Mouse (Mus musculus): ENCODE measurements around the gene Tspan32. TPM values are rescaled to one million over a fixed set of nuclear protein-coding genes. Genes with fewer than 3 reads are reported as not detected.

The Tspan32 gene
- polyA plus RNA-seq, 1 experiment from 2014 or later: 6.8 TPM

DNA sequence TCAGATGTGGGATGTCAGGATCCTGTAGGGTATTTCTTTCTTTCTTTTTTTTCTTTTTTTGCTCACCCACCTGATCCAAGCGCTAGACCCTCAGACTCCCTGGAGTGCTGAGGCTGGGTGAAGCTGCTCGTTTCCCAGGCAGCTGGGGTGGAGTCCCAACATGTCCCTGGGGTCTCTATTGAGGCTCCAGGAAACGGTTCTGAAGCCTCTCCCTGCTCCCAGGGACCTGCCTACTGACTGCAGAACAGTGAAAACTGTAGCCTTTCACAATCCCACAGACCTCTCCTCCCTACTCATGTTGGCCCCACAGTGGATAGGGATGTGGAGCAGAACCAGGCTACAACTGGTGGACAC, 49.7 kb downstream of the Tspan32 start:
- H3K9me3 ChIP-seq: no peaks in the 10 kb centered on the region
- 65% methylated on average over 3 of the region's 3 CpGs for WGBS
- DNase-seq (ENCODE audit: extremely low spot score, low spot score): no peak
- H3K4me1 ChIP-seq: peaks cover 60% of the 10 kb centered on the region
- H3K27ac ChIP-seq: 0 out of 2 replicates have a peak overlapping the region, but pooled peaks have one; percentile 48
- H3K4me3 ChIP-seq: peak overlapping the region; percentile 92
- H3K27me3 ChIP-seq (ENCODE audit: poor library complexity, severe bottlenecking): no peaks in the 10 kb centered on the region
- peaks cover 48% of the 10 kb centered on the region for H3K36me3 ChIP-seq (replicated peaks)

DNA sequence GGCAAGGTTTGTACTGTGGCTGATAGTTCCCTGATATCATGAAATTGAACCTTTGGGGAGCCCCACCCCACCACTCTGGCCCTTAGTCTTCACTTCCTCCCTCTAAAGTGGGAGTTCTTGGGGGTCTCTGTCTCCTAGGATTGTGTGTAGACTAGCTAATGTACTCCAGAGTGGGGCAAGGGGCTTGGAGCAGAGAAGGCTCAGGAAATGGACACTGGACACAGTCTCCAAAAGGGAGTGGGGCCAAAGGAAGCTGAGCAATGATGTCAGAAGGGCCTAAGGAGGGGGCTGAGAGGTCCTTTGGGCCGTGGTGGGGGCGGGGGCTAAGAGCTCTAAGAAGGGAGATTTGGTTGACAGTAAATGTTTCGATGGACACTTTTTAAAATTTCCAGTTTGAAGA, 50.2 kb downstream of the Tspan32 start:
- H3K9me3 ChIP-seq: no peaks in the 10 kb centered on the region
- H3K36me3 ChIP-seq (replicated peaks): peaks cover 50% of the 10 kb centered on the region
- H3K27ac ChIP-seq: 0 out of 2 replicates have a peak overlapping the region, but pooled peaks have one; percentile 48
- DNase-seq (ENCODE audit: extremely low spot score, low spot score): no peak
- H3K4me1 ChIP-seq: peaks cover 60% of the 10 kb centered on the region
- peak overlapping the region; percentile 92 for H3K4me3 ChIP-seq
- WGBS: 85% methylated on average over 3 of the region's 3 CpGs
- no peaks in the 10 kb centered on the region for H3K27me3 ChIP-seq (ENCODE audit: poor library complexity, severe bottlenecking)

DNA sequence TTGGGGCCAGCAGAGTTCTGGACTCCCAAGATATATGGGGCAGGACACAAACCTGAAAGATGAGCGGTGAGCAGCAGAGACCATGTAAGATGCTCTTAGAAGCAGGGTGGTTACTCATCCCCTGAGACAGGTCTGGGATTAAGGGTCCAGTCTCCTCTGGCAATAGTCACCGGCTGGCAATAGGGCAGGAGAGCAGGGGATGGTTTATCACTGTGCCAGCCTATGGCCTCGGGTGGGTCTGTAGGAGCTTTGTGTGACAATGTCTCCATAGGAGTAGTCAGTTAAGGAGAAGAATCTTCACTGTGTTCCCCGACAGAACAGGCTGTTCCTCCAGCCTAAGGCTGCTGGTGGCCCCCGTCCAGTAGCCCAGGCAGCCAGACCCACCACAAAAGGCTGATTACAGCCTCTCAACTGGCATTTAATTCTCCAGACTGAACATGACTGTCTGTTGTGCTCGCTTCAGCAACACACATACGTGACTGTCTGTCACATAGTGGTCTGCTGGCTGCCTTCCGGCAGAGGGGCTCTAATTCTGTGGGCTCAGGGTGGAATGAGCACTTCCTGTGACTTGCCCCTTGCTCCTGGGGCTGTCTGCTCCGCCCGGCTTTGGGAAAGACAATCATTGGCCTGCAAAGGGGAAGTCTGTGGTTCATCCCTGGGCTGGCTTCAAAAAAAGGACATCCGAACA, 50.8 kb downstream of the Tspan32 start:
- peaks cover 60% of the 10 kb centered on the region for H3K4me1 ChIP-seq
- no peaks in the 10 kb centered on the region for H3K27me3 ChIP-seq (ENCODE audit: poor library complexity, severe bottlenecking)
- no peaks in the 10 kb centered on the region for H3K9me3 ChIP-seq
- peaks cover 57% of the 10 kb centered on the region for H3K36me3 ChIP-seq (replicated peaks)
- 0 out of 2 replicates have a peak overlapping the region, but pooled peaks have one; percentile 48 for H3K27ac ChIP-seq
- 85% methylated on average over 11 of the region's 11 CpGs for WGBS
- peak overlapping the region; percentile 92 for H3K4me3 ChIP-seq
- no peak for DNase-seq (ENCODE audit: extremely low spot score, low spot score)

DNA sequence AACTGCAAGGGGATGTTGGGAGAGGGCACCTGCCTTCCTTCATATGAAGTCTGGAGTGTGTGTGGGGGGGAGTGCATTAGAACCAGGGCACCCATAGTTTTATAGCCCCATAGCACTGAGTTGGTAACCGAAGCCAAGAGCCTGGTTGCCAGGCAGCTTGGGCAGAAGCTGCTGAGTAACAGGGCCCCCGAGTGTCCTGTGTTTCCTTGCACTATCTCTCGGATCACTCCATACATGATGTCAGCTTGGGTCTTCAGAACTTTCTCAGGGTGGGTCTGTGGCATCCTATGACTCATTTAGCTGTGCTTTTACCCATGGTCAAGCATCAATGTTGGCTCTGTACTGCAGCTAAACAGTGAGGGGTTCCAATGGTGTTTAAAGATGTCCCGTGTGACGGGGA, 52.2 kb downstream of the Tspan32 start:
- 92% methylated on average over 5 of the region's 5 CpGs for WGBS
- Histone ChIP-seq H3K4me3 (no peak overlapping the region), H3K27me3 (ENCODE audit: poor library complexity, severe bottlenecking) (no peaks in the 10 kb centered on the region), H3K9me3 (no peaks in the 10 kb centered on the region), H3K4me1 (peaks cover 56% of the 10 kb centered on the region), H3K27ac (no peak overlapping the region), H3K36me3 (replicated peaks) (peaks cover 70% of the 10 kb centered on the region)
- no peak for DNase-seq (ENCODE audit: extremely low spot score, low spot score)

DNA sequence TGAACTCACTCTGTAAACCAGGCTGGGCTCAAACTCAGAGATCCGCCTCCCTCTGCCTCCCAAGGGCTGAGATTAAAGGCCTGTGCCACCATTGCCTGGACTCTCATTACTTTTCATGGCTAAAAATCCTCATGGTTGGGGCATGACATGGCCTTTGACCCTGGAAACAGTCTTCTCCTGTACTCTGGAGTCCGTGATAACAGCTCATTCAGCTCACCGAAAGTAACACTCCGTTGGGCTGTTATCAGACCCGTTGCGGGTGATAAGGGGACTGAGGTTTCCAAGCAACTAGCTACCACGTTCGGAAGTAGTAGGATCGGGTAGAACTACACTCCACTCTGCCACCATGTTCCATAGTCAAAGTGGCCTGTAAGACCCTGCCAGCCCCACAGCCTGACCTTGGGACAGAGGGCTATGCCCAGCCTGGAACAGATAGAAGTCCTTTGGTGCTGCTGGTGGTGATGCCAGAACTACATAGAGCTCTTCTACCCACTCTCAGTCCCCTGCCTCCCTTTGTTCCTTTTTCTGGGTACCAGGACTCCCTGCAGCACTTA, 52.9 kb downstream of the Tspan32 start:
- Histone ChIP-seq H3K9me3 (no peaks in the 10 kb centered on the region), H3K4me1 (peaks cover 51% of the 10 kb centered on the region), H3K36me3 (replicated peaks) (peaks cover 78% of the 10 kb centered on the region), H3K27ac (peak overlapping the region; percentile 16; the same call in 1 of the 2 replicates), H3K4me3 (no peak overlapping the region), H3K27me3 (ENCODE audit: poor library complexity, severe bottlenecking) (no peaks in the 10 kb centered on the region)
- WGBS: 89% methylated on average over 9 of the region's 9 CpGs
- no peak for DNase-seq (ENCODE audit: extremely low spot score, low spot score)

DNA sequence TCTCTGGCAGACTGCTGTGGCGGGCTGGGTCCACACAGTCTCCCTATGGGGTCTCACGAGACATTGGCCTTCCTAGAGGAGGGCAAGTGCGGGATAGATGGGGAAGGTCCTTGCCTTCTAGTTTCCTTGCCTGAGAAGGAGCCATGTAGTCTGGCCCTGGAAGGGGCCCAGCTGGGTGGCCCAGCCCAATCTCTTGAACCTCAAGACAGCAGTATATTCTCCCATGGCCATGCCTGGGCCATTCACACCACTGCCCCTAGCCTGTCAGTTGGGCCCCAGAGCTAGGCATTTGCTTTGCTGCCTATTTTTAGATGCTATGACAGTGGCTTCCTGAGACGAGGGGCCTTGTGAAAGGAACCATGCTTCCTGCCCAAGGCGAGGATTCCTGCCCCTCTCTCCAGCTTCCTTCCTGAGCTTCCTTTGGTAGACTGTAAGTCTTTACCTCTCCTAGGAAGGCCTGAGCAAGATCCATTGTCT, 53.4 kb downstream of the Tspan32 start:
- Histone ChIP-seq H3K27me3 (ENCODE audit: poor library complexity, severe bottlenecking) (no peaks in the 10 kb centered on the region), H3K4me3 (no peak overlapping the region), H3K4me1 (peaks cover 51% of the 10 kb centered on the region), H3K9me3 (no peaks in the 10 kb centered on the region), H3K36me3 (replicated peaks) (peaks cover 83% of the 10 kb centered on the region), H3K27ac (peak overlapping the region; percentile 51; the same call in 1 of the 2 replicates)
- DNase-seq (ENCODE audit: extremely low spot score, low spot score): no peak
- 79% methylated on average over 5 of the region's 5 CpGs for WGBS

DNA sequence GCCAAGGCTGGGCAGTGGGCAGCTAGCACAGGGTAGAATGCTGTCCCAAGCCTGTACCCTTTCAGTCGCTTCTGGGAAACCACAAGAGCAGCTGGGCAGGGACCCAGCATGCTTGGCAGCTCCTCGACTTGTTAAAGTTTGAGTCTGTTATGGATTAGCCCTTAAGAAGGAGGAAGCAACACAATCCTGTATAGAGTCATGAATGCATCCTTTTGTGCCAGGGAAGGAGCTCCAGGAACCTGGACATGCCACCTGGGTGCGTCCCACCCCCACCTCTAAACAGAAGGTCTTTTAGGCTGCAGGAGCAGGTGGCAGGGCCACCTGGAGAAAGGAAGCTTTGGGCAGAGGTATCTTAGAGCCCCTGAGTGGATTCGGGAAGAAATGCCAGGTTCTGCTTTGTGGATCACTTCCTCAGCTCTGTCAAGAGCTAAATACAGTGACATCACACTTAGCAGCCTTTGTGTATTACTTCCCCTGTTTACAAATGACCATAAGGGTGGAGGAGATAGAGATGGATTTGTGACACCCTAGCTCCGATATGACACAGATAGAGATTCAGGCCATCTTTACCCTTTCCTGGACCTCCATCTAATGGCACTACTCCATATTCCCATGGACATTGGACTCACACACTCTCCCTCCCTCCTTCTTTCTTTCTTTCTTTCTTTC, 54.5 kb downstream of the Tspan32 start:
- Histone ChIP-seq H3K4me3 (no peak overlapping the region), H3K9me3 (no peaks in the 10 kb centered on the region), H3K36me3 (replicated peaks) (peaks cover 94% of the 10 kb centered on the region), H3K27ac (peak overlapping the region; percentile 51; the same call in 1 of the 2 replicates), H3K27me3 (ENCODE audit: poor library complexity, severe bottlenecking) (no peaks in the 10 kb centered on the region), H3K4me1 (peaks cover 40% of the 10 kb centered on the region)
- no peak for DNase-seq (ENCODE audit: extremely low spot score, low spot score)
- 82% methylated on average over 5 of the region's 5 CpGs for WGBS

DNA sequence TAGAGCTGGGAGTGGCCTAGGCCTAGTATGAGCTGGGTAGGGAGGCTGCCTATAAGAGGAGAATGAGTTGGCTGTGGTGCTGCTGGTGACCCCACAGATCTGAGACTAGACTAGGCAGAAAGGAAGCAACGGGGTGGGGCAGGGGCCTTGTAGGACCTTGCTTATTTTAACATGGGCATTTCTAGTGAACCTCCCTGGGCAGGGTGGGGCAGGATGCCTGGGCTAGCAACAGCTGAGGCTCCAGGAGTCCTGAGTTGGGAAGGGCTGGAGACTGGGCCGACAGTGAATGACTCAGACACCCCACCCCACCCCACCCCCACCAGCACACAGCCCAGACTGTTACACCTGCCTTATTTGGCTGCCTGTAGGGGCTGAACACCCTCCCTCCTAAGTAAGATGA, 57.9 kb downstream of the Tspan32 start:
- Histone ChIP-seq H3K36me3 (replicated peaks) (peaks cover 98% of the 10 kb centered on the region), H3K4me1 (peaks cover 12% of the 10 kb centered on the region), H3K4me3 (no peak overlapping the region), H3K9me3 (no peaks in the 10 kb centered on the region), H3K27me3 (ENCODE audit: poor library complexity, severe bottlenecking) (no peaks in the 10 kb centered on the region), H3K27ac (no peak overlapping the region)
- no peak for DNase-seq (ENCODE audit: extremely low spot score, low spot score)
- 81% methylated on average over 2 of the region's 2 CpGs for WGBS

DNA sequence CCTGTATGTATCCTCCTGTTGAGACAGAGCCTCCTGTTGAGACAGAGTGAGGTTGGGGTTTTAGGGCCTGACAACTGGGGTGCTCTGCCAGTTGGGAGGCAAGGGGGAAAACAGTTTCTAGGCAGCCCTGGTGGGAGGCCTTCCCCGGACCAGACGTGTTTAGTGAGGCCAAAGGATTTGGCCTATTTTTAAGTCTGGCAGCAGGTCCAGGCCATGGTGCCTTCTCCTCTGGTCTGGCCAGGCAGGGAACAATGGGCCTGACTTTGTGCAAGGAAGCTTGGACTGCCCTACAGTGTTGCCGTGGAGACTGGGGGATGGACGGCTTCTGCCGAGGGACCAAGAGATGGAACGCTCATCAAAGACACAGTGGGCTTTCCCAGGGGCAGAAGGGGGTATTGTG, 59.4 kb downstream of the Tspan32 start:
- H3K27me3 ChIP-seq (ENCODE audit: poor library complexity, severe bottlenecking): no peaks in the 10 kb centered on the region
- peaks cover 92% of the 10 kb centered on the region for H3K36me3 ChIP-seq (replicated peaks)

DNA sequence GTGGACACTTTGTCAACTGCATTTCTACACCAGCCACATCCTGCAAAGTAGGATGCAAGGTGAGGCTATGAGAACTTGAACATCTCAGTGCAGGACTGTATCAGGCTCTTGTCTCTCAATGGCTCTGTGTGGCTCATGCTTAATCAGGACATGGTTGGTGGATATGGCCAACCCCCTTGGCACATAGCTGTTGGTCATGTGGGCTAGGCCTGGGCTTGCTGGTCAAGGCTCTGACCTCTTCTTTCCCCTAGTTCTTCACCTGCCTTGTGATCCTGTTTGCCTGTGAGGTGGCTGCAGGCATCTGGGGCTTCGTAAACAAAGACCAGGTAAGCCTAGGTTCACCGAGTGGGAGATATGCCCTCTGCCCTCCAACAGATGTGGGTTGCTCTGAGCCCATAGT, 60.8 kb downstream of the Tspan32 start:
- WGBS: 93% methylated on average over 2 of the region's 2 CpGs
- Histone ChIP-seq H3K4me1 (peaks cover 23% of the 10 kb centered on the region), H3K4me3 (no peak overlapping the region), H3K9me3 (no peaks in the 10 kb centered on the region), H3K27ac (no peak overlapping the region), H3K36me3 (replicated peaks) (peaks cover 86% of the 10 kb centered on the region), H3K27me3 (ENCODE audit: poor library complexity, severe bottlenecking) (no peaks in the 10 kb centered on the region)
- no peak for DNase-seq (ENCODE audit: extremely low spot score, low spot score)

More for the DNA sequence above, 59.4 kb downstream of the Tspan32 start:
- no peak for DNase-seq (ENCODE audit: extremely low spot score, low spot score)
- H3K4me1 ChIP-seq: peaks cover 16% of the 10 kb centered on the region
- WGBS: 68% methylated on average over 6 of the region's 6 CpGs
- no peak overlapping the region for H3K27ac ChIP-seq
- no peaks in the 10 kb centered on the region for H3K9me3 ChIP-seq
- no peak overlapping the region for H3K4me3 ChIP-seq

DNA sequence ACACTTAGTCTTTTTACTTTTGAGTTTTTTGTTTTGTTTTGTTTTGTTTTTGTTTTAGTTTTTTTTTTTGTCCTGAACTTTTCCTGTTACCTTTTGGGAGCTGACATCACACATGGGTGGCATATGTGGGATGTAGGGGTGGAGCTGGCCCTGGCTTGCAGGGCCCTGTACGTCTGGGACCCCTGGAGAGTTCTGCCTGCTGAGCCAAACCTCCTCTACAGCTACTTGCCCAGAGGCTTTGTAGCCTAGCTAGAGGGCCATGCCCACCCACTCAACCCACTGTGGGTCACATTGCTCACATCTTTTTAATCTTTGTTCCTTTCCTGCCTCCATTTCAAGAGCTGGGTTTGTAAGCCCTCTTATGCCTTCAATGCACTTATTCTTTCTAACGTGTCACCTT, 62.6 kb downstream of the Tspan32 start:
- no peaks in the 10 kb centered on the region for H3K27me3 ChIP-seq (ENCODE audit: poor library complexity, severe bottlenecking)
- peaks cover 77% of the 10 kb centered on the region for H3K36me3 ChIP-seq (replicated peaks)
- WGBS: 84% methylated on average over 2 of the region's 2 CpGs
- no peak overlapping the region for H3K27ac ChIP-seq
- no peak for DNase-seq (ENCODE audit: extremely low spot score, low spot score)
- H3K9me3 ChIP-seq: no peaks in the 10 kb centered on the region
- H3K4me3 ChIP-seq: no peak overlapping the region
- peaks cover 32% of the 10 kb centered on the region for H3K4me1 ChIP-seq

DNA sequence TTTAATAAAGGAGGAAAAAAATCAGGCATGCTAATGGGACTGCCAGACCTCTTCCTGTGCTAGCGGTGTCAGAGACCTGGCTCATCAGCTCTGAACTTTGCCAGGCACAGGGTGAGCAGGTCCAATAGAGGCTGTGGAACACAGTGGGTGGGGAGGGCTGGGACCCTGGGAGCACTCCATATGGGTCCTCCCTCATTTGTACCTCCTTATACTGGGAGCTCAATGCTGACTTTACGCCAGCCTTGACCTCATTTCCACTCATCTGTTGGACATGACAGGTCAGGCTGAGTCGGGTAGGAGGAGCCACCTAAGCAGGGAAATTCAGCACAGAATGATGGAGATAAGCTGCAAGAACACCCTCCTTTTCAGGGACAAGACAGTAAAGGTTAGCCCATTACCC, 63.1 kb downstream of the Tspan32 start:
- peaks cover 32% of the 10 kb centered on the region for H3K4me1 ChIP-seq
- 88% methylated on average over 3 of the region's 3 CpGs for WGBS
- H3K4me3 ChIP-seq: peak overlapping the region; percentile 72
- DNase-seq (ENCODE audit: extremely low spot score, low spot score): no peak
- H3K27ac ChIP-seq: peak overlapping the region; percentile 91
- H3K27me3 ChIP-seq (ENCODE audit: poor library complexity, severe bottlenecking): no peaks in the 10 kb centered on the region
- H3K36me3 ChIP-seq (replicated peaks): peaks cover 72% of the 10 kb centered on the region
- no peaks in the 10 kb centered on the region for H3K9me3 ChIP-seq

DNA sequence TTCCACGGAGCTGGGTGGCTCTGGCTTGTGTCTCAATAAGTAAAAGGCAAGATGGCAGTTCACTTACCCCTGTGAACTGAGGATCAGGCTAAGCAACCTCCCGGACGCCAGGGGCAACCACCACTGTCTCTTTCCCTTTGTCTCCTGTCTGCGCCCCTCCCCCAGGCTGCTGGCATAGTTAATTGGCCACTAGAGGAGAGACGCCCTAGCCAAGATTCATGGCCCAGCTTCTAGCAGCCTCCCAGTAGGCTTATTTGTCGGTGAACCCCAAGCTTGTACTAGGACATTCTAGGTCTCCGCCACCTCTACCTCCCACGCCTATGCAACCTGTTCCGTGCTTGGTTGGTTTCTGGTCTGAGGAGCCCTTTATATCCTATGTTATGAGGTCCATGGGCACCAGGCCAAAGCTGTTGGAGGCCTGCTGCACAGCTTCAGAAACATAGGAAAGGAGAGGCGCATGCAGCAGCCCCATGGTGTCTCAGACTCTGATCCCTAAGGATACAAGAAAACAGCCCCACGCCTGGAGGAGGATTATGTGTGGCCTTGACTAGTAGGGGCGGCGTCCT, 63.6 kb downstream of the Tspan32 start:
- peaks cover 67% of the 10 kb centered on the region for H3K36me3 ChIP-seq (replicated peaks)
- DNase-seq (ENCODE audit: extremely low spot score, low spot score): peak; percentile 28
- H3K4me3 ChIP-seq: peak overlapping the region; percentile 72
- H3K4me1 ChIP-seq: peaks cover 32% of the 10 kb centered on the region
- H3K9me3 ChIP-seq: no peaks in the 10 kb centered on the region
- H3K27me3 ChIP-seq (ENCODE audit: poor library complexity, severe bottlenecking): no peaks in the 10 kb centered on the region
- peak overlapping the region; percentile 91 for H3K27ac ChIP-seq
- WGBS: 47% methylated on average over 13 of the region's 13 CpGs

All from forebrain, embryonic 10.5 days (tissue).